Mouse (Mus musculus) E14TG2a.4 (cell line): ENCODE data around the gene Gm9602.
"Not testable (repeated sequence)": the region's sequence is repeated elsewhere in the genome, so short reads cannot be mapped to it uniquely, and the experiment has no call there.

Source experiments
- H3K27me3 ChIP-seq: 2 replicates; pipeline ENCODE4 v1.6.1; 2014; ENCODE audit warnings: low read length, control low read depth; ENCODE audit not compliant: insufficient read depth
- H3K36me3 ChIP-seq: 2 replicates; pipeline ENCODE4 v1.6.1; 2014; ENCODE audit warnings: low read length, control low read depth; ENCODE audit not compliant: insufficient read depth
- H3K4me1 ChIP-seq: replicated peaks from 2 replicates; pipeline ENCODE4 v1.6.1; 2014; ENCODE audit warnings: low read depth, low read length, control low read depth
- H3K4me3 ChIP-seq: replicated peaks from 2 replicates; pipeline ENCODE4 v1.5.1; 2014; ENCODE audit warnings: mild to moderate bottlenecking, low read length
- H3K9me3 ChIP-seq: 2 replicates; pipeline ENCODE4 v1.6.1; 2014; ENCODE audit warnings: low read length, control low read depth

Gm9602 gene

GRCm38 (mm10) chr14:4776037-4776436, at the start of gene Gm9602:
Gene Gm9602, plus strand, starts transcription at chr14:4776337.
- H3K27me3 ChIP-seq, H3K9me3 ChIP-seq, H3K4me3 ChIP-seq: not testable (repeated sequence)

GRCm38 (mm10) chr14:4806421-4806820, 30.3 kb downstream of the Gm9602 start:
- H3K36me3 ChIP-seq, H3K27me3 ChIP-seq, H3K9me3 ChIP-seq, H3K4me3 ChIP-seq, H3K4me1 ChIP-seq: not testable (repeated sequence)

More at GRCm38 (mm10) chr14:4776037-4776436, at the start of gene Gm9602:
- not testable (repeated sequence) for H3K36me3 ChIP-seq, H3K4me1 ChIP-seq

- H3K9me3 ChIP-seq, H3K27me3 ChIP-seq, H3K36me3 ChIP-seq, H3K4me3 ChIP-seq, H3K4me1 ChIP-seq: not testable (repeated sequence)
Observed at GRCm38 (mm10) chr14:4821950-4822349, 45.8 kb downstream of the Gm9602 start.
